Mouse (Mus musculus) 416B (cell line): ENCODE data around the gene Ankrd40.

ENCODE experiments used
- DNase-seq: peaks from one replicate; pipeline ENCODE4 v3.0.0; 2011; ENCODE audit warnings: low read depth

Ankrd40 gene

GRCm38 (mm10) chr11:94355521-94356217 lies 27.9 kb downstream of the Ankrd40 start:
- no peak for DNase-seq

- DNase-seq: no peak
These were observed 31.4 kb downstream of the Ankrd40 start for GRCm38 (mm10) chr11:94359168-94359567.

DNA sequence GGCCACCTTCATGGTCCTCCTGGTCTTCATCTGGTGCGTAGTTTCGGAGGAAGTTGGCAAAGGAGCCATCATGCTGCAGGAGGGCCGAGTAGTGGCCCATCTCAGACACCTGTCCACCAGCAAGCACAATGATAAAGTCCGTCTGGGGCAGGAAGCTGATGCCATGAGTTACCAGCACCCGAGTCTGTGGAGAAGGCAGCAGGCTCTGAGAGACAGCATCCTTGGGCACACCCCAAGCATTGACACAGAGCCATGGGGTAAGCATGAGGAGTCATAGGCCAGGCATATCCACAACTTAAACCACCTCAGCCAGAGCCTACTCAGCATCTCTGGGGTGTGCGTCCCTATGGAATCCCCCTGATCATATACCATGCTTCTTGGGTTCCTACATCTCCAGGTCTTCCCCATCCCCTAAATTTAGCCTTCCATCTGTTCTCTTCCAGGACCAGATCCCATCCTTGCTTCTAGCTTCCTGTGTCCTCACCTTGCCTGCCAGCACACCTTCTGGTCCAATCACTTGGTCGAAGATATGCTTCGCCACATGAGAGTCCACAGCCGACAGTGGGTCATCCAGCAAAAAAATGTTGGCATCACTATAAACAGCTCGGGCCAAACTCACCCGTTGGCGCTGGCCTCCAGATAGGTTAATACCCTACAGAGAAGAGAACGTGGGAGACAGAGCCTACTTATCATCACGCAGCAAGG lies 33.5 kb downstream of the Ankrd40 start:
- DNase-seq: no peak

DNA sequence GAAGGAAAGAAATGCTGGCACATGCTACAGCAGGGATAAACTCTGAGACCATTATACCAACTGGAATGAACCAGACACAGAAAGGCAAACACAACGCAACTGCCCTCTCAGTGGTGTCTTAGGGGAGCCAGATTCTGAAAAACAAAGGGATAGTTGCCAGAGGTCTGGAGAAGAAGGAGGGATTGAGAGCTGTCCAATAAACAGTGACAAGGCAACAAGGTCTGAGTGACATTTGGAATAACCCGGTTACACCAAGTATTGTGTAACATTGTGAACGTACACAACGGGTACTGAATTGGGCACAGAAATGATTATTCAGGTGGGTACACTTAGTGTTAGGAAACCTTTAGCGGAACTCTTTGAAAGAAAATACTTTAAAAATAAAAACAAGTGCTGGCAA lies 34.3 kb downstream of the Ankrd40 start:
- no peak for DNase-seq

DNA sequence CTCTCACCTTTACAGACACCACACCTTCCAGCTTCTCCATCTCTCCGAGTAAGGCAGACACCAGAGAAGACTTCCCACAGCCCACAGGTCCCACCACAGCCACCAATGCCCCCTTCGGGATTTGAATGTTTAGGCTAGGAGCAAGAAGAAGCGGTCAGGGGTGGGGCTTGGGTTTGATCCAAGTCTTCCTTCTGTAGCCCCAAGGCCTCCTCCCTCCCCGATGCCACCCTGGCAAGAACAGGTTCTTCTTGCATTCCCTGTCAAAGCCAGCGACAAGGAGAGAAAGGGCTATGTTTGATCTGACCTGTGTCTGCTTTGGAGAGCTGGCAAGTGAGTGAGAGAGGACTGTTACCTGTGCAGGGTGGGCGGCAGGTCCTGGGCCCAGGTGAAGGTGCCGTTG lies 35.9 kb downstream of the Ankrd40 start:
- no peak for DNase-seq

GRCm38 (mm10) chr11:94365340-94365739 lies 37.5 kb downstream of the Ankrd40 start:
- DNase-seq: peak; percentile 8

DNA sequence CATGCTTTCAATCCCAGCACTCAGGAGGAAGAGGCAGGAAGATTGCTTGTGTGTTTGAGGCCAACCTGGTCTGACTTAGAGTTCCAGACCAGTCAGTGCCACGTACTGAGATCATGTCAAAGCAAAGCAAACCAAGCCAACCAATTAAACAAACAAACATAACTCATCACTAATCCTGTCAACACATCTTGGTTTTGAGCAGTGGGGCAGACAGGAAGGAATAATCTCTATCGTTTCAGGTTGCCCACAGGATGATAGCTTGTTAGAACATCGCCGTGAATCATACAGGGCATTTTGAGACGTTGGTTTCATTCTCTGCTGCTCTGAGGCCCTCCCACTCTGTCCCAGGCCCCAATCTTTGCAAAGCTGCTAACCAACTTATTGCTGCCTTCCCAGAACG lies 42.2 kb downstream of the Ankrd40 start:
- DNase-seq: peak; percentile 54

GRCm38 (mm10) chr11:94370809-94371208 lies 43.0 kb downstream of the Ankrd40 start:
- peak; percentile 89 for DNase-seq

- DNase-seq: no peak
These were observed 46.6 kb downstream of the Ankrd40 start for GRCm38 (mm10) chr11:94374276-94374948.

DNA sequence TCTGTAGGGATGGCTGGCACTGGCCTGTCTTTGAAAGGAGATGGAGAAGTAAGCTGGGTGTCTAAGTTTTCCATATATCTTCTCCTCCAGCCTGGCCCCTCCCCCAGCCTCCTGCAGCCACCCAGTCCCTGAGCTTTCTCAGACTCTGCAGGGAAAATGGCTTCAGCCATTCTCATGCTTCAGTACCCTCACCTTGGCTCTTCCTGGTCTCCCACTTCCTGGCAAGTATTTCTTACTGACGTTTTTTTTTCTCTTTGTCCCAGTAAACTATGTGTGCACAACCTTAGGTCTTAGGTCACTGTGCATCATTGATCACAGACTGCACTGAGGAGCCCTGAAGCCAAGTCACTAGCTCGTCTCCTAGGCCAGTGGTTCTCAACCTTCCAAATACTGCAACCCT lies 51.3 kb downstream of the Ankrd40 start:
- no peak for DNase-seq

- no peak for DNase-seq
These were observed 51.9 kb downstream of the Ankrd40 start for GRCm38 (mm10) chr11:94379736-94380135.

GRCm38 (mm10) chr11:94385977-94386771 lies 58.4 kb downstream of the Ankrd40 start:
- peak; percentile 83 for DNase-seq

DNA sequence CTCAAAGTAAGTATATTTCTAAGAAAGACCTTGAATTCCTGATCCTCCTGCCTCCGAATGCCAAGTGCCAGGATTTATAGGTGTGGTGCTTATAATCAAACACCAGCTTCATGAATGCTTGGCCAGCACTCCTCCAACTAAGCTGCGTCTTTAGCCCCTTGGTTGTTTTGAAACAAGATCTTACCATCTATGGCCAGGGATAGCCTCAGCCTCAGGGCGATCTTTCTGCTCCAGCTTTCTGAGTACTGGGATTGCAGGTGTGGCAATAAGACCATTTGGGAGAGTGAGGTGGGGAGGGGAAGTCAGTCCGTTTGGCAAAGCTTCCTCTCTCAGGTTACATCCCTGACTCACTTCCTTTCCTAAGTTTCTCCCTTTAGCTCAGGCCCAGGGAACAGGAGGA lies 60.0 kb downstream of the Ankrd40 start:
- no peak for DNase-seq

GRCm38 (mm10) chr11:94389021-94389420 lies 61.2 kb downstream of the Ankrd40 start:
- DNase-seq: no peak

DNA sequence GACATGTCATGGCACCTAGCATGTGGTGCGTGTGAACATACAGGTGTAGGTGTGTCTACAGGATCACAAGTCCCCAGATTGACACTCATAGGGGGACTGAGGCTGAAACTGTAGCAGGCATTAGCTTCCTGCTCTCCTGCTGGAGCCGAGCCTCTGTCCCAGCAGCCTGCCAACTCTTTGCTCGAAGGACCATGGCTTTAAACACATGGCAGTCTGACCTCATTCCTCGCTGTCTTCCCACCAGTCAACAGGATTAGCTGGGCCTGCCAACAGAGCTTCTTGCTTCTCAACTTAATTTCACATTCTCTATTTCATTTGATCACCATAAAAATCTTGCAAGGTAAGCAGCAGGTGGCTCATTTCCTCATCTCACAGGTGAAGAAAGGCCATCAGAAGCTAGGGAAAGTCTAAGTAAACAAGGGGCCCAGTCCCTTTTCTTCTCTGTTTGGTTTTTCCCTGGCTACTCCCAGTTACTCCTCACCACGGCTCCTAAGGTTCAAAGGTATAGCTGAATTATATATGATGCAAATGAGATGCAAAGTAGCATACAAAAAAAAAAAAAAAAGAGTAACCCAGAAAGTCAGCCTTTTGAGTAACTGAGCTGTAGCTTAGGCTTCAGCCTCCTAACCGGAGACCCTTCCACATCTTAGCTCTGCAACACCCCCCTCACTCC lies 62.1 kb downstream of the Ankrd40 start:
- DNase-seq: no peak

DNA sequence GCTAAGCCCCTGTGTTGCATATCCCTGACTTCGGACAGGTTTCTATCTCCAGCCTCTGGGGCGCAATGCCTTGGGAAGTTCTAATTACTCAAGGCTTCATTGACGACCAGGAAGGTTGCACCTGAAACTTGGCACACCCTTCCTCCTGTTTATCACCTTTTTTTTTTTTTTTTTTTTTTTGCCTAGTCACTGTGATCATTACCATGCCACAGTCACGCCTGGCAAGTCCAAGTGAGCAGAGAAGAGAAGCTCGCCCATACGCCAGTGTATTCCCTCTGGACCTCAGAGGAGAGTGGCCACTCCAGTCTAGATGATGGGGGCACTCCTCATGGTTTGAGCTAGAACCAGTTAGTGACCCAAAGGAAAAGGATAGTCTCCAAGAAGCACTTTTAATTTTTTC lies 63.0 kb downstream of the Ankrd40 start:
- no peak for DNase-seq
